Mouse (Mus musculus) bone marrow macrophage, adult 2 months (primary cell): ENCODE results near the gene C130026I21Rik. TPM values are rescaled to one million over a fixed set of nuclear protein-coding genes. Genes with fewer than 3 reads are reported as not detected.
"Not testable (repeated sequence)": the region's sequence is repeated elsewhere in the genome, so short reads cannot be mapped to it uniquely, and the experiment has no call there.

Source experiments
- H3K27ac ChIP-seq: 2 replicates; pipeline ENCODE4 v1.5.1; 2012; ENCODE audit warnings: low read depth, low read length; ENCODE audit not compliant: insufficient read depth
- H3K4me1 ChIP-seq: 2 replicates; pipeline ENCODE4 v1.6.1; 2012; ENCODE audit warnings: low read length; ENCODE audit not compliant: control insufficient read depth, insufficient read depth
- H3K4me3 ChIP-seq: 2 replicates; pipeline ENCODE4 v1.5.1; 2012; ENCODE audit warnings: mild to moderate bottlenecking, low read length, moderate library complexity; ENCODE audit not compliant: insufficient read depth
- polyA plus RNA-seq: library from polyadenylated mRNA; stranded (reverse); fragments of >200 nt; gene quantifications from 2 replicates; pipeline ENCODE4 v1.2.4, GENCODE M21; 2012; ENCODE audit not compliant: missing spikeins, insufficient read depth, insufficient read length

C130026I21Rik gene
- polyA plus RNA-seq, 1 experiment, result 21.0 TPM

DNA sequence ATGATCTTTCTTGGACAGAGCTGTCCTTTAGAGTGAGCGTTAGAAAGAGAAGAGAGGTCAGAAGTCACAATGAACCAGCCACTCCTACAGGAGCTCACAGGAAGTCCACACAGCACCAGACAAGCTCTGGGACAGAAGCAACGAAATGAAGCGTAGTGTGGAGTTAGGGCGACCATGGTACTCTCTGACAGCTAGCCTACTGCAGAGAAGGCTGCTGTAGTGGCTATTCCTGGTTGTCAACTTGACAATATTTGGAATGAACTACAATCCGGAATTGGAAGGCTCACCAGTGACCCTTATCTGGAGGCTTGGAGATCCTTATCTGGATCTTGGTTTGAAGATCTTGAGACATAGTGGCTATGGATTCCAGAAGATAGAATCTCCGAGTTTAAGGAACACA is 164.4 kb downstream of the C130026I21Rik start:
- not testable (repeated sequence) for H3K4me3 ChIP-seq, H3K27ac ChIP-seq, H3K4me1 ChIP-seq

DNA sequence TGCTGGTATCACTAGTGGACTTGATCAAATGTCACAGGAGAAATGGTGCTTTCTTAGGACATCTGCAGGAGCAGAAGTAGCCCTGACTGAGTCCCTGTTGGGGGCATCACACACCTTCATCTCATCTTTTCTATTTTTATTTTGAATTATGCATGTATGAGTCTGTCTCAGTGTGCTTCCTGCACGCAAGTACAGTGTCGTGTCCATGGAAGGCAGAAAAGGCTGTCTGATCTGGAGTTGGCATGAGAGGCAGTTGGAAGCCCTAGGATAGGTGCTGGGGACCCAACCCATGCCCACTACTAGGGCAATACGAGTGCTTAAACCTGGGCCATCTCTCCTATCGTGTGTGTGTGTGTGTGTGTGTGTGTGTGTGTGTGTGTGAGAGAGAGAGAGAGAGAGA is 165.0 kb downstream of the C130026I21Rik start:
- not testable (repeated sequence) for H3K4me1 ChIP-seq, H3K4me3 ChIP-seq, H3K27ac ChIP-seq

DNA sequence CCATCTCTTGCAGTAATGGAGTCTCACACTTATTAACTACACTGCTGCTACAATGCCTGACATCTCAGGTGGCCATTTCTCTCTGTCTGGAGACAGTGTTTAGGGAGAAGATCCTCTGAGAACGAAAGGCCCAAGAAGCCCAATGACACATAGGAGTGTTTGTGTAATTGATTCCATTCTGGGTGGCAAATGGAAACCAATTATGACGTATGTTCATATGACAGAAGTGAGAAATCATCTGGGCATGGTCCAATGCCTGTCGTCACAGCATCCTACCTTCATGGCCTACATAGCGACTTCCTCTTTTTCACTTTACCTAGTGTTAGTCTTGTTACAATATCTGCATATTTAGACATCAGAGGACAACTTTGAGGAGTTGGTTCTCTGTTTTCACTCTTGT is 168.6 kb downstream of the C130026I21Rik start:
- not testable (repeated sequence) for H3K27ac ChIP-seq, H3K4me1 ChIP-seq, H3K4me3 ChIP-seq

DNA sequence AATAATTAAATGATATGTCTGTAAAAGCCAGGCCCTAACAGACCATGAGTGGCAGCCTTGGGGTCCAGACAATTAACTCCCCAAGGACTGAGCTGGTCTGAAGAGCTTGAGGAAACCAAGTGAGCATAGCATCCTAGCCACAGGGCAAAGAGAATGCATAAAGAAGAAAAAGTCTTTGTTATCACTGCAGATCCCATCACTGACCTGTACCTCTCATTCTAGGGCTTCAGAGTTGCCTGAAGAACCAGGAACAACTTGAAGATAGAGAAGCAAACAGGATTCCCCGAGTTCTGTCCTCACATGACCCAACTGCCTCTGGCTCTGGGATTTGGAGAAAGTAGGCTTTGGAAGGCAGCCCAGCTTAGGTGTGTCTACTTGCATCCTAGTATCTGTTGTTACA is 170.5 kb downstream of the C130026I21Rik start, which contains the start of gene Gm10553:
Gene Gm10553 (plus strand): TSS at position 301 of the 400 bp plus-strand sequence.
- H3K27ac ChIP-seq, H3K4me3 ChIP-seq, H3K4me1 ChIP-seq: not testable (repeated sequence)

DNA sequence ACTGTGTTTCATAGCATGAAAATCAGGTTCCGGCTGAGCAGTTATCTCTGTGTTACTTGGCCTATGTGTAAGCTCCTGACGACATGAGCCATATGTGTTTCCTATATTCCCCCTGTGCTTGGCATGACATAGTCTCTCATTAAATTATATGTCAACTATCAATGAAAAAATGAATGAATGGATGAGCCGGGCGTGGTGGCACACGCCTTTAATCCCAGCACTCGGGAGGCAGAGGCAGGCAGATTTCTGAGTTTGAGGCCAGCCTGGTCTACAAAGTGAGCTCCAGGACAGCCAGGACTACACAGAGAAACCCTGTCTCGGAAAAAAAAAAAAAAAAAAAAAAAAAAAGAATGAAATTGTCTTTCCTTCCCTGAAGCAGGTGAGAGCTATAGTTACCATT is 171.3 kb downstream of the C130026I21Rik start:
- H3K4me1 ChIP-seq, H3K27ac ChIP-seq, H3K4me3 ChIP-seq: not testable (repeated sequence)

DNA sequence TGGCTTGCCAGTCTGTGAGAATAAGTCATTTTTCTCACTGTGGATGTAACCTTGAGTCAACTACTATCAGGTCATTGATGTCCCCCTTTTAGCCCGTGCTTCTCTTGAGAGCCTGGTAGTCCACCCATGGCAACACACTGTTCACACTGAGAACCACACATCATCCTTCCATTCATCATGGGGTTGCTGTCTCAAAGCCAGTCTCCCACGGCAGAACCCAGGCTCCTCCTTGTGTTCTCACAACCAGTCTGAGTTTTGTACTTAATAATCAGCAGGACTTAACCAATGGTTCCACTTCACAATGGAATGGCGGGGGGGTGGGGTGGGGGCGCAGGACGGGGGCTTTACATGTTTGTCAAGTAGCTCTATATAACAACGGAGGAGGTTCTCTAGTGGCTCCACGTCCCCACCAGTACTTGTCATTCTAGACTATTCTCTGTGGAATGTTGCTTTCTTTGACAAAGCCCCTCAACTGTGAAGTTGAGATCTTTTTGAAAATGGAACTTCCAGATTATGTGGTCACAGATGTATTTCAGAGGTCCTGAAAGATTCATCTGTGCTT is 177.3 kb downstream of the C130026I21Rik start:
- not testable (repeated sequence) for H3K4me1 ChIP-seq, H3K4me3 ChIP-seq, H3K27ac ChIP-seq

DNA sequence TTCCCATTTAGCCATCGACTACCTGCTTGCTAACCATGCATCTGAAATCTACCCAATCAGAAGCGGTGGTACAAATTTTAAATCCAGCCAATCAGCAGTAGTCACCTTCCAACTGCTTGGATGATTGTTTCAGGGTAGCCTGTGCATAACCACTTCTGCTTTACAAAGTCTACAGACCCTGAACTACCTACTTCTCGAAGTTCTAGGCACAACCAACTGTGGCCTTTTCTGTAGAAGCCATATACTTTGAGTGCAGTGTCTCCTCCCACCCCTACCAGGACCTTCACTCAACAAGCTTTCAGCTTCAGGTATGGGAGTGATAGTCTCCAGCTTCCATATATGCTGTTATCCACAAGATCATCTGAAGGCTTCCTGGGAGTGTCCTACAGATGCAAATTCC is 178.2 kb downstream of the C130026I21Rik start:
- not testable (repeated sequence) for H3K4me1 ChIP-seq, H3K4me3 ChIP-seq, H3K27ac ChIP-seq

DNA sequence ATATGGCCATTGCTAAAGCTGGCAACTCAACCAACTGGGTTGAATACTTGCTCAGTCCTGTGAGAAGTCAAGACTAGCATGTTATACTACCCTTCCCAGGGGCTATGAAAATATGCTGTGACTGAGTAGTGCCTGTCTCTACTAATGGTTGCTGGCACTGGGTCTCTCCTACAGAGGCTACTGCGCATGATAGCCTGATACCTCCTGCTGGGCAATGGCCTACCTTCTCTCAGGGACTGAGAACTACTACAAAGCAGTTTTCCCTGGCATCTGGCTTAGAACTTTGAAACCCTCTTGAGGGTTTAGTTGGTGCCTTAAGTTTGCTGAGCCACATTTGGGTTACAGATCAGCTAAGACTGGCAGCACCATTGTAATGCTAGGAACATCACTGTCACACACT is 184.2 kb downstream of the C130026I21Rik start:
- not testable (repeated sequence) for H3K4me3 ChIP-seq, H3K27ac ChIP-seq, H3K4me1 ChIP-seq

DNA sequence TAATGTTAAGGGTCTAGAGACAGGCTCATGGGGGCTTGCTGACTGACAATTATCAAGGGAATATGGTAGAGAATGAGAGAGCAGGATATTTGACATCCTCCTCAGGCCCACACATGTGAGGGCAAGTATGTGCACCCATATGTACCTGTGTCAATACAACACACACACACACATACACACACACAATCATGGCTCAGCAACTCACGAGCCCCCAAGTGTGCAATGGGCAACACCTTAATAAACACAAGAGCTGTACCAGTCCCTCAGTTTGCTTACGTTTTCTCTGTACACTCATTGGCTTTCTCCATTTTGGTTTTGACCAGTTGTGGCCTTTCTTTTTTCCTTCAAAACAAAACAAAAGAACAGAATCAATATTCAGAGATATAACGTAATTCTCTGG is 185.6 kb downstream of the C130026I21Rik start:
- H3K4me1 ChIP-seq, H3K27ac ChIP-seq, H3K4me3 ChIP-seq: not testable (repeated sequence)

DNA sequence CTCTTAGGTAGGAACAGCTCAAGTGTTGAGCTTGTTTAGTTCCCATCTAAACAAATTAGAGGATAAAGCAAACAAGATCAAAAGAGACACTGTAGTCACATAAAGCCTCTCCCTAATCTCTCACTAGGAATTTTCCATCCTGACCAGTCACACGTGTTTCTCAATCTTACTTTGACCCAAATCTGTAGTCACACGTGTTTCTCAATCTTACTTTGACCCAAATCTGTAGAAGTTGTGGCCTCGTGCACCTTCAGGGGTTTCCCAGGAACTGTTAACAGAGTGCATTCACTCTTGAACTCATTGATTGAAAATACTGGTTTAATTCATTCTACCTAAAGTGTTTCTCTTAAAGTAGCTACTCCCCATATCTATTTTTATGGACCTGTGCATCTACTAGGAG is 197.3 kb downstream of the C130026I21Rik start:
- not testable (repeated sequence) for H3K27ac ChIP-seq, H3K4me1 ChIP-seq, H3K4me3 ChIP-seq

DNA sequence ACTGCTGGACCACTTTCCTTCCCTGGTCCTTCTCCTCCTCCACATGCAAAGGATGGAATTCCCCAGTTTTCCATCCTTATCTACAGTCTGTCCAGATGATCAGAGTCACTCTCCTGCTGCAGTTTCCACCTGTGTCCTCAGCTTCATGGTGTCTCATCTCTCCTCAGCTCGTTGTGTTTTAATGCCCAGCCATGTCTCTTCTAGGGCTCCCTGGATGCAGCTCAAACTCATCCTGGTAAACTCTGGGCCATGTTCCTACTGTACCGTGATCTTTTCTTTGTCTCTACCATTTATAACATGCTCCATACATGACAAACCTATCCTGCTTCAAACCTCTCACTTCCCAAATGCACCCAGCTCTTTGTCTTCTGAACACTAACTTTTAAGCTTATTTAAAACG is 198.7 kb downstream of the C130026I21Rik start:
- not testable (repeated sequence) for H3K27ac ChIP-seq, H3K4me3 ChIP-seq, H3K4me1 ChIP-seq

DNA sequence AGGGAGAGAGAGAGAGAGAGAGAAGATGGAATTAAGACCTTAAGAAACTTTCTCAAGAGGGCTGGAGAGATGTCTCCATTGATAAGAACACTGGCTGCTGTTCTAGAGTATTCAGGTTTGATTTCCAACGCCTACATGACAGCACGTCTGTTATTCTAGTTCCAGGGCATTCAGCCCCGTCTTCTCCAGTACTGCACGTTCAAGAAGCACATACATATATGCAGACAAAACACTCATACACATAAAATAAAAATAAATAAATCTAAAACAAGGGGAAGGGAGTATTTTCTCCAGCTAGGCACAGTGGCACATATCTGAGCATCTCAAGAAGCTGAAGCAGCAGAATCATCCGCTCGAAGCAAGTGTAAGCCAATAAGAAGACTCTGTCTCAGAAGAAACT is 234.6 kb downstream of the C130026I21Rik start:
- H3K4me3 ChIP-seq, H3K27ac ChIP-seq, H3K4me1 ChIP-seq: not testable (repeated sequence)

DNA sequence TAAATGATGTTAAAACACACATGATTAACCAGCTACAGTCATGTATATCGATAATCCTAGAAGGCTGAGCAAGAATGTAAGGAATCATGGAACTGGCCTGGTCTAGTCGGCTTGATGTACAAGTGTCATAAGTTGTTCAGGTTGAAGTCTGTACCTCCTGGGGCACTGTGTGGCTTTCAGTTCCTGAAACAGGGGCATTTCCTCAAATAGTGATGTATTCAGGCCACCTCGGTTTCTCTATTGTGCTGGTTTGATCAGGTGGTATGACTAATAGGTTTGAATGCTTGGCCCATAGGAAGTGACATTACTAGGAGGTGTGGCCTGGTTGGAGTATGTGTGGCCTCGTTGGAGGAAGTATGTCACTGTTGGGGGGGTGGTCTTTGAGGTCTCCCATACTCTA is 236.0 kb downstream of the C130026I21Rik start:
- H3K4me3 ChIP-seq, H3K27ac ChIP-seq, H3K4me1 ChIP-seq: not testable (repeated sequence)

DNA sequence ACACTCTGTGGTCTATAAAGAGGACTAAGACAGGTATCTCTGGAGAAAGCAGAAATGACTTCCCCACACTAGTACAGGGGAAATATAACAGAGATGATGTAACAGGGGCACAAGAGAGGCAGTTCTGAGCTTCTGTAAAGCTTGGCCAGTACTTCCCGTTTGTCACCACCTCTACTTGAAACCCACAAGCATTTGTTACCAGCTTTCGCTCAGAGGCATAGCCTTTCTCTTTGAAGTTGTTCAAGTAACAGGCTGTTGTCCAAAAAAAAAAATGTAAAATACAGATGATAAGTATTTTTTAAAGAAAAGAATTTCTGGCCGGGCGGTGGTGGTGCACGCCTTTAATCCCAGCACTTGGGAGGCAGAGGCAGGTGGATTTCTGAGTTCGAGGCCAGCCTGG is 236.8 kb downstream of the C130026I21Rik start:
- H3K4me1 ChIP-seq, H3K27ac ChIP-seq: not testable (repeated sequence)

DNA sequence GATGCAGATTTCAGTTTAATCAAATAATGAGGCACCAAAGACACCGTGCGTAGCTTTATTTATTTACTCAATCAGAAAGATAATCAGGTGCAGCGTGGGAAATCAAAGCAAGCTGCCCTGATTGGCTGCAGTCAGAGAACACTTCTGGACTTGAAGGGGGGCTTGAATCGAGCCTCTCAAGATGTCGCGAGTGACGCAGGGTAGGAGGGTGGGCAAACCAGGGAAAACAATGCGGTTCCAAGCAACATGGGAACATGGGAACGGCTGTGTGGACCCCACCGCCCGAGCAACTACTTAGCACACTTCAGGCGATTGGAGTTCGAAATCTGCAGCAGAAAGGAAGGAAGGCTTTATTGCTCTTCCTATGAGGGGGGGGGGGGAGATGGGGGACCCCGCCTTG is 240.2 kb downstream of the C130026I21Rik start:
- not testable (repeated sequence) for H3K4me1 ChIP-seq, H3K27ac ChIP-seq, H3K4me3 ChIP-seq

More for the DNA sequence above, 236.8 kb downstream of the C130026I21Rik start:
- not testable (repeated sequence) for H3K4me3 ChIP-seq

DNA sequence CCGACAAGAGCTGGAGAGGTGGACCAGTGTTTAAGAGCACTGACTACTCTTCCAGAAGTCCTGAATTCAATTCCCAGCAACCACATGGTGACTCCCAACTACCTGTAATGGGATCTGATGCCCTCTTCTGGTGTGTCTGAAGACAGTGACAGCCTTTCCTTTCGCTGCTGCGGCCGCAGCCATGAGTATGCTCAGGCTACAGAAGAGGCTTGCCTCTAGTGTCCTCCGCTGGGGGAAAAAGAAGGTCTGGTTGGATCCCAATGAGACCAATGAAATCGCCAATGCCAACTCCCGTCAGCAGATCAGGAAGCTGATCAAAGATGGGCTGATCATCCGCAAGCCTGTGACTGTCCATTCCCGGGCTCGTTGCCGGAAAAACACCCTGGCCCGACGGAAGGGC is 258.4 kb downstream of the C130026I21Rik start:
- not testable (repeated sequence) for H3K27ac ChIP-seq, H3K4me3 ChIP-seq, H3K4me1 ChIP-seq

DNA sequence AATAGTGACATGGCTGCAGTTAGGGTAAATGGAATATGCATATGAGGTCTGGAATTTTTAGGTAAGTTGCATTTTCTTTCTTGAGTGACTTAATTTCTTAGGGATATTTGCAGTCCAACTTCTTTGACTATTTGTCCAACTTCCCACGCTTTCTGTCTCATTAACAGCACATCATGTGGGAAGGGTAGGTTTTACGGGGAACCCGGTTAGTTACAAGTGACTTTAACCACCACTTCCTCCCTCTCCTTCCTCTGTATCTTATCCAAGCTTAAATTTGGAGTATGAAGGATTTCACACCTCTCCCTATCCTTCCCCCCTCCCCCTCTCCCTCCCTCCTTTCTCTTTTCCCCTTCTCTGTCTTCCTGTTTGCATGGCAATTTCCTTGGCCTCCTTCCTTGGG is 259.4 kb downstream of the C130026I21Rik start:
- H3K4me3 ChIP-seq, H3K4me1 ChIP-seq, H3K27ac ChIP-seq: not testable (repeated sequence)
